Mouse (Mus musculus): ENCODE data around the gene Zbp1. TPM values are rescaled to one million over a fixed set of nuclear protein-coding genes. Genes with fewer than 3 reads are reported as not detected.

The Zbp1 gene
- polyA plus RNA-seq, 1 experiment from 2014 or later: 4.9 TPM

- peak; percentile 11 for DNase-seq
Measured at GRCm38 (mm10) chr2:173216840-173217239, 1.9 kb downstream of the Zbp1 start.

GRCm38 (mm10) chr2:173212227-173212626, 6.5 kb downstream of the Zbp1 start:
- WGBS (ENCODE audit: insufficient replicate concordance): 70% methylated on average over 4 of the region's 4 CpGs
- no peak overlapping the region for H3K27ac ChIP-seq (ENCODE audit: low read depth)
- TF ChIP-seq CTCF (IDR thresholded peaks at IDR 0.05; ENCODE audit: low read depth) (no peak), EP300 (IDR thresholded peaks at IDR 0.05; ENCODE audit: low read depth) (no peak)
- no peak overlapping the region for H3K4me2 ChIP-seq (ENCODE audit: low read depth, low read length)
- H3K4me3 ChIP-seq (ENCODE audit: low read depth, low read length): no peak overlapping the region
- ATAC-seq (no peak), DNase-seq (peak; percentile 8)
- no peaks in the 10 kb centered on the region for H3K27me3 ChIP-seq (ENCODE audit: insufficient read depth, low read length)
- H3K9ac ChIP-seq (replicated peaks): no peak overlapping the region
- no peaks in the 10 kb centered on the region for H3K36me3 ChIP-seq (replicated peaks; ENCODE audit: insufficient read depth, low read length)
- no peaks in the 10 kb centered on the region for H3K4me1 ChIP-seq (ENCODE audit: insufficient read depth)
- no peaks in the 10 kb centered on the region for H3K9me3 ChIP-seq (ENCODE audit: low read length)

More at GRCm38 (mm10) chr2:173216840-173217239, 1.9 kb downstream of the Zbp1 start:
- no peaks in the 10 kb centered on the region for H3K9me3 ChIP-seq (ENCODE audit: low read length)
- H3K36me3 ChIP-seq (replicated peaks; ENCODE audit: insufficient read depth, low read length): no peaks in the 10 kb centered on the region
- peaks cover 14% of the 10 kb centered on the region for H3K4me1 ChIP-seq (ENCODE audit: insufficient read depth)
- H3K4me2 ChIP-seq (ENCODE audit: low read depth, low read length): no peak overlapping the region
- TF ChIP-seq EP300 (IDR thresholded peaks at IDR 0.05; ENCODE audit: low read depth) (no peak), CTCF (IDR thresholded peaks at IDR 0.05; ENCODE audit: low read depth) (no peak)
- no peak overlapping the region for H3K9ac ChIP-seq (replicated peaks)
- WGBS (ENCODE audit: insufficient replicate concordance): 79% methylated on average over 7 of the region's 7 CpGs
- no peak for ATAC-seq
- no peak overlapping the region for H3K27ac ChIP-seq (ENCODE audit: low read depth)
- no peak overlapping the region for H3K4me3 ChIP-seq (ENCODE audit: low read depth, low read length)
- H3K27me3 ChIP-seq (ENCODE audit: insufficient read depth, low read length): no peaks in the 10 kb centered on the region

GRCm38 (mm10) chr2:173209091-173209815, 9.5 kb downstream of the Zbp1 start:
- no peaks in the 10 kb centered on the region for H3K36me3 ChIP-seq (replicated peaks; ENCODE audit: insufficient read depth, low read length)
- H3K4me1 ChIP-seq (ENCODE audit: insufficient read depth): no peaks in the 10 kb centered on the region
- no peak for TF ChIP-seq EP300 (IDR thresholded peaks at IDR 0.05; ENCODE audit: low read depth)
- no peak for TF ChIP-seq CTCF (IDR thresholded peaks at IDR 0.05; ENCODE audit: low read depth)
- H3K27ac ChIP-seq (ENCODE audit: low read depth): no peak overlapping the region
- DNase-seq: peak; percentile 11
- no peak overlapping the region for H3K4me3 ChIP-seq (ENCODE audit: low read depth, low read length)
- H3K9me3 ChIP-seq (ENCODE audit: low read length): no peaks in the 10 kb centered on the region
- no peak overlapping the region for H3K9ac ChIP-seq (replicated peaks)
- 83% methylated on average over 7 of the region's 7 CpGs for WGBS (ENCODE audit: insufficient replicate concordance)
- no peak for ATAC-seq
- no peak overlapping the region for H3K4me2 ChIP-seq (ENCODE audit: low read depth, low read length)
- H3K27me3 ChIP-seq (ENCODE audit: insufficient read depth, low read length): no peaks in the 10 kb centered on the region

- DNase-seq (peak; percentile 7), ATAC-seq (no peak)
- H3K9ac ChIP-seq (replicated peaks): no peak overlapping the region
- TF ChIP-seq CTCF (IDR thresholded peaks at IDR 0.05; ENCODE audit: low read depth) (no peak), EP300 (IDR thresholded peaks at IDR 0.05; ENCODE audit: low read depth) (no peak)
- no peaks in the 10 kb centered on the region for H3K9me3 ChIP-seq (ENCODE audit: low read length)
- no peaks in the 10 kb centered on the region for H3K36me3 ChIP-seq (replicated peaks; ENCODE audit: insufficient read depth, low read length)
- 88% methylated on average over 3 of the region's 3 CpGs for WGBS (ENCODE audit: insufficient replicate concordance)
- H3K4me2 ChIP-seq (ENCODE audit: low read depth, low read length): no peak overlapping the region
- H3K4me3 ChIP-seq (ENCODE audit: low read depth, low read length): no peak overlapping the region
- no peaks in the 10 kb centered on the region for H3K4me1 ChIP-seq (ENCODE audit: insufficient read depth)
- H3K27me3 ChIP-seq (ENCODE audit: insufficient read depth, low read length): no peaks in the 10 kb centered on the region
- H3K27ac ChIP-seq (ENCODE audit: low read depth): no peak overlapping the region
Measured at GRCm38 (mm10) chr2:173207051-173207450, 11.7 kb downstream of the Zbp1 start.

GRCm38 (mm10) chr2:173205563-173206099, 13.1 kb downstream of the Zbp1 start:
- H3K9ac ChIP-seq (replicated peaks): no peak overlapping the region
- H3K27me3 ChIP-seq (ENCODE audit: insufficient read depth, low read length): no peaks in the 10 kb centered on the region
- H3K9me3 ChIP-seq (ENCODE audit: low read length): no peaks in the 10 kb centered on the region
- no peaks in the 10 kb centered on the region for H3K36me3 ChIP-seq (replicated peaks; ENCODE audit: insufficient read depth, low read length)
- ATAC-seq: no peak
- H3K4me3 ChIP-seq (ENCODE audit: low read depth, low read length): no peak overlapping the region
- 82% methylated on average over 14 of the region's 14 CpGs for WGBS (ENCODE audit: insufficient replicate concordance)
- peak; percentile 8 for DNase-seq
- TF ChIP-seq CTCF (IDR thresholded peaks at IDR 0.05; ENCODE audit: low read depth) (no peak), EP300 (IDR thresholded peaks at IDR 0.05; ENCODE audit: low read depth) (no peak)
- no peak overlapping the region for H3K27ac ChIP-seq (ENCODE audit: low read depth)
- no peak overlapping the region for H3K4me2 ChIP-seq (ENCODE audit: low read depth, low read length)
- H3K4me1 ChIP-seq (ENCODE audit: insufficient read depth): no peaks in the 10 kb centered on the region

GRCm38 (mm10) chr2:173204671-173205070, 14.1 kb downstream of the Zbp1 start:
- no peak overlapping the region for H3K4me2 ChIP-seq (ENCODE audit: low read depth, low read length)

More at GRCm38 (mm10) chr2:173204671-173205070, 14.1 kb downstream of the Zbp1 start:
- DNase-seq (no peak), ATAC-seq (no peak)
- TF ChIP-seq CTCF (IDR thresholded peaks at IDR 0.05; ENCODE audit: low read depth): no peak
- TF ChIP-seq EP300 (IDR thresholded peaks at IDR 0.05; ENCODE audit: low read depth): no peak
- H3K9ac ChIP-seq (replicated peaks): no peak overlapping the region
- H3K27ac ChIP-seq (ENCODE audit: low read depth): no peak overlapping the region
- no peak overlapping the region for H3K4me3 ChIP-seq (ENCODE audit: low read depth, low read length)
- no peaks in the 10 kb centered on the region for H3K27me3 ChIP-seq (ENCODE audit: insufficient read depth, low read length)
- 61% methylated on average over 4 of the region's 4 CpGs for WGBS (ENCODE audit: insufficient replicate concordance)
- no peaks in the 10 kb centered on the region for H3K36me3 ChIP-seq (replicated peaks; ENCODE audit: insufficient read depth, low read length)
- no peaks in the 10 kb centered on the region for H3K4me1 ChIP-seq (ENCODE audit: insufficient read depth)
- H3K9me3 ChIP-seq (ENCODE audit: low read length): no peaks in the 10 kb centered on the region

Data from liver, postnatal 0 days (tissue).